Mouse (Mus musculus): ENCODE results near the gene Pxylp1.

Gene Pxylp1

GRCm38 (mm10) chr9:96890266-96890665 is 2.2 kb downstream of the Pxylp1 start:
- 90% methylated on average over 6 of the region's 6 CpGs for WGBS

GRCm38 (mm10) chr9:96889345-96890021 is 3.0 kb downstream of the Pxylp1 start:
- under 1% methylated on average over 66 of the region's 66 CpGs for WGBS

- 1% methylated on average over 37 of the region's 37 CpGs for WGBS
These were observed 3.6 kb downstream of the Pxylp1 start for GRCm38 (mm10) chr9:96888742-96889344.

GRCm38 (mm10) chr9:96887954-96888353 is 4.5 kb downstream of the Pxylp1 start:
- 24% methylated on average over 6 of the region's 6 CpGs for WGBS

- 86% methylated on average over 3 of the region's 3 CpGs for WGBS
These were observed 6.7 kb downstream of the Pxylp1 start for GRCm38 (mm10) chr9:96885781-96886180.

GRCm38 (mm10) chr9:96882496-96883265 is 9.8 kb downstream of the Pxylp1 start:
- 82% methylated on average over 20 of the region's 20 CpGs for WGBS

- 80% methylated on average over 6 of the region's 6 CpGs for WGBS
These were observed 10.6 kb downstream of the Pxylp1 start for GRCm38 (mm10) chr9:96881901-96882300.

- 73% methylated on average over 6 of the region's 6 CpGs for WGBS
These were observed 13.4 kb downstream of the Pxylp1 start for GRCm38 (mm10) chr9:96879024-96879423.

GRCm38 (mm10) chr9:96878464-96878863 is 14.0 kb downstream of the Pxylp1 start:
- 68% methylated on average over 4 of the region's 4 CpGs for WGBS

GRCm38 (mm10) chr9:96875704-96876103 is 16.8 kb downstream of the Pxylp1 start:
- 73% methylated on average over 4 of the region's 4 CpGs for WGBS

GRCm38 (mm10) chr9:96873082-96873481 is 19.4 kb downstream of the Pxylp1 start:
- 54% methylated on average over 5 of the region's 5 CpGs for WGBS

- WGBS = 59% methylated on average over 8 of the region's 8 CpGs
These were observed 22.4 kb downstream of the Pxylp1 start for GRCm38 (mm10) chr9:96870104-96870503.

GRCm38 (mm10) chr9:96869542-96869941 is 22.9 kb downstream of the Pxylp1 start:
- 81% methylated on average over 5 of the region's 5 CpGs for whole genome bisulfite sequencing

- 82% methylated on average over 6 of the region's 6 CpGs for WGBS
These were observed 23.9 kb downstream of the Pxylp1 start for GRCm38 (mm10) chr9:96868546-96868945.

GRCm38 (mm10) chr9:96867165-96867564 is 25.3 kb downstream of the Pxylp1 start:
- 79% methylated on average over 7 of the region's 7 CpGs for WGBS

GRCm38 (mm10) chr9:96866196-96866595 is 26.3 kb downstream of the Pxylp1 start:
- WGBS = 67% methylated on average over 5 of the region's 5 CpGs

- 43% methylated on average over 16 of the region's 16 CpGs for WGBS
These were observed 26.9 kb downstream of the Pxylp1 start for GRCm38 (mm10) chr9:96865473-96866050.

- 85% methylated on average over 3 of the region's 3 CpGs for WGBS
These were observed 28.9 kb downstream of the Pxylp1 start for GRCm38 (mm10) chr9:96863539-96863938.

GRCm38 (mm10) chr9:96862836-96863235 is 29.6 kb downstream of the Pxylp1 start:
- 71% methylated on average over 4 of the region's 4 CpGs for WGBS

- WGBS = 63% methylated on average over 10 of the region's 10 CpGs
These were observed 31.4 kb downstream of the Pxylp1 start for GRCm38 (mm10) chr9:96861092-96861487.

- 71% methylated on average over 5 of the region's 5 CpGs for WGBS
These were observed 31.9 kb downstream of the Pxylp1 start for GRCm38 (mm10) chr9:96860380-96861091.

GRCm38 (mm10) chr9:96859027-96859426 is 33.4 kb downstream of the Pxylp1 start:
- whole genome bisulfite sequencing = 81% methylated on average over 2 of the region's 2 CpGs
